Mouse (Mus musculus): ENCODE data around the gene Swap70. TPM values are rescaled to one million over a fixed set of nuclear protein-coding genes. Genes with fewer than 3 reads are reported as not detected.

Gene Swap70
- polyA plus RNA-seq, 1 experiment from 2014 or later = 10.7 TPM

GRCm38 (mm10) chr7:110277734-110278245 is 56.3 kb downstream of the Swap70 start:
- Histone ChIP-seq H3K36me3 (ENCODE audit: control insufficient read depth, insufficient read depth, low read length) (peaks cover 20% of the 10 kb centered on the region; the same call in 1 of the 2 replicates), H3K4me2 (replicated peaks; ENCODE audit: low read depth) (no peak overlapping the region), H3K4me1 (replicated peaks; ENCODE audit: control insufficient read depth, insufficient read depth) (no peaks in the 10 kb centered on the region), H3K9me3 (ENCODE audit: control insufficient read depth, low read length) (no peaks in the 10 kb centered on the region), H3K9ac (ENCODE audit: low read length) (no peak overlapping the region), H3K27me3 (ENCODE audit: control insufficient read depth, insufficient read depth, low read length) (no peaks in the 10 kb centered on the region), H3K27ac (replicated peaks) (no peak overlapping the region), H3K4me3 (ENCODE audit: low read depth, low read length) (no peak overlapping the region)
- no peak for DNase-seq (ENCODE audit: low spot score)
- 88% methylated on average over 5 of the region's 5 CpGs for WGBS
- no peak for TF ChIP-seq EP300 (optimal IDR thresholded peaks at IDR 0.05)
- no peak for TF ChIP-seq CTCF (IDR thresholded peaks at IDR 0.05; ENCODE audit: low read depth)
- no peak for ATAC-seq (ENCODE audit: low FRiP score, low TSS enrichment)

GRCm38 (mm10) chr7:110279183-110279582 is 57.7 kb downstream of the Swap70 start:
- ATAC-seq (ENCODE audit: low FRiP score, low TSS enrichment) (peak; percentile 96), DNase-seq (ENCODE audit: low spot score) (peak; percentile 88)
- H3K27me3 ChIP-seq (ENCODE audit: control insufficient read depth, insufficient read depth, low read length) = no peaks in the 10 kb centered on the region
- no peak overlapping the region for H3K9ac ChIP-seq (ENCODE audit: low read length)
- no peak overlapping the region for H3K4me2 ChIP-seq (replicated peaks; ENCODE audit: low read depth)
- no peaks in the 10 kb centered on the region for H3K4me1 ChIP-seq (replicated peaks; ENCODE audit: control insufficient read depth, insufficient read depth)
- H3K27ac ChIP-seq (replicated peaks) = peak overlapping the region; percentile 81
- peaks cover 18% of the 10 kb centered on the region; the same call in 1 of the 2 replicates for H3K36me3 ChIP-seq (ENCODE audit: control insufficient read depth, insufficient read depth, low read length)
- no peak overlapping the region for H3K4me3 ChIP-seq (ENCODE audit: low read depth, low read length)
- H3K9me3 ChIP-seq (ENCODE audit: control insufficient read depth, low read length) = no peaks in the 10 kb centered on the region
- TF ChIP-seq CTCF (IDR thresholded peaks at IDR 0.05; ENCODE audit: low read depth) (no peak), EP300 (optimal IDR thresholded peaks at IDR 0.05) (no peak)
- 61% methylated on average over 4 of the region's 4 CpGs for WGBS

DNA sequence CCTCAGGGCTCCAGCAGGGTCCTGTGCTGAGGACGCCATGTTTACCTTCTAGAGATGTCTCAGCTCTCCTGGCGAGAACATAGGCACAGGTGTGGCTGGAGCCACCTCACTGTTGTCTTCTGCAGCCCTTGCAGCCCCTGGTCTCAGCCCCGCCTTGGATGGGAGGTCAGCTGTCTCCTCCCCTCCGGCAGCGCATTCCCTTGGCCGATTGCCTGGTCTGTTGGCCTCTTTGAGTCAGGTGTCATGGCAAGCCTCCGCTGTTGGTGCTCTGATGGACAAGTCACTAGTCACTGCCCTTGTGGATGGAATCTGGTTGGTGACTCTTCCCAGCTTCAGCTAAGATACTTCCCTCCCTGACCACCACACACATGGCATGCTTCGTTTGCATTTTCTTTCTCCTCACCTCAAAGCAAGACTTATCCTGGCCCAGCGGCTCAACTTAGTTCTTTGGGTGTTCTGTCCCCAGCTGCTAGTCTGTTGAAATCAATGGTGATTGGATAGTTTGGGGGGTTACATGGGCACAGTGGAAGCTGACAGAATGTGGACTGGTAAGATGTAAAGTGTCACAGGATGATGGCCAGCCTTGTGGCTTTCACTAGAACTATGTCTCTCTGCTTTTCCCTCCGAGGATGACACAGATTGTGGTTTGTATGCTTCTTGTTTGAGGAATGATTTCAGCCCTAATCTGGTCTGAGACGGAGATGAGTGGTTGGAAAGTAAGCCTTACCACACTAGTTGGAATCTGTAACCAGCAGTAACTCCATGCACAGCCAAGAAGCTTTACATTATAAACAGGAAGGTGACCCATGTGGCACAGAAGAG is 60.1 kb downstream of the Swap70 start:
- Histone ChIP-seq H3K27me3 (ENCODE audit: control insufficient read depth, insufficient read depth, low read length) (no peaks in the 10 kb centered on the region), H3K9ac (ENCODE audit: low read length) (no peak overlapping the region), H3K4me3 (ENCODE audit: low read depth, low read length) (no peak overlapping the region), H3K27ac (replicated peaks) (no peak overlapping the region), H3K4me1 (replicated peaks; ENCODE audit: control insufficient read depth, insufficient read depth) (no peaks in the 10 kb centered on the region), H3K9me3 (ENCODE audit: control insufficient read depth, low read length) (no peaks in the 10 kb centered on the region), H3K4me2 (replicated peaks; ENCODE audit: low read depth) (no peak overlapping the region), H3K36me3 (ENCODE audit: control insufficient read depth, insufficient read depth, low read length) (peaks cover 14% of the 10 kb centered on the region; the same call in 1 of the 2 replicates)
- TF ChIP-seq CTCF (IDR thresholded peaks at IDR 0.05; ENCODE audit: low read depth) (no peak), EP300 (optimal IDR thresholded peaks at IDR 0.05) (no peak)
- DNase-seq (ENCODE audit: low spot score) = no peak
- WGBS = 86% methylated on average over 11 of the region's 11 CpGs
- no peak for ATAC-seq (ENCODE audit: low FRiP score, low TSS enrichment)

DNA sequence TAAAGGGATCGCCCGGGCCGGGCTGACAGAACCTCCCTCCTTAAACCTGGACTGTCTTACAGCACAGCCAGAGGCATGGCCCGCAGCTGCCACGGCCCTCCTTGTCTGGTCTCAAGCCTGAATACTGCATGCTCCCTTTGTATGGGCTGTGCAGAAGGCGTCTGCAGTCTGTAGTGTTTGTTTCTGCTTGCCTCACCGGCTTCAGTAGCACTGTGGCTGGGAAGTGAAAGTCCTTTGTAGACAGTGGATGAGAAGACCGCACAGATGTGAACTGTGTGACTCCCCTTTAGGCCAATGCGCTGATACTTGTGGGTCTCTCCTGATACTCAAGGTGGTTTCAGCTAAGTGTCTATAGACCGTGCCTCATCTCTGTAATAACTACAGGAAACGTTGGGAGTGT is 61.3 kb downstream of the Swap70 start:
- no peak for DNase-seq (ENCODE audit: low spot score)
- Histone ChIP-seq H3K4me3 (ENCODE audit: low read depth, low read length) (no peak overlapping the region), H3K9me3 (ENCODE audit: control insufficient read depth, low read length) (no peaks in the 10 kb centered on the region), H3K9ac (ENCODE audit: low read length) (no peak overlapping the region), H3K4me1 (replicated peaks; ENCODE audit: control insufficient read depth, insufficient read depth) (0 out of 2 replicates have a peak, but pooled peaks cover 2% of the 10 kb centered on the region), H3K36me3 (ENCODE audit: control insufficient read depth, insufficient read depth, low read length) (peaks cover 12% of the 10 kb centered on the region; the same call in 1 of the 2 replicates), H3K27ac (replicated peaks) (no peak overlapping the region), H3K4me2 (replicated peaks; ENCODE audit: low read depth) (no peak overlapping the region), H3K27me3 (ENCODE audit: control insufficient read depth, insufficient read depth, low read length) (no peaks in the 10 kb centered on the region)
- ATAC-seq (ENCODE audit: low FRiP score, low TSS enrichment) = no peak
- TF ChIP-seq CTCF (IDR thresholded peaks at IDR 0.05; ENCODE audit: low read depth) (no peak), EP300 (optimal IDR thresholded peaks at IDR 0.05) (no peak)
- 77% methylated on average over 11 of the region's 11 CpGs for WGBS

DNA sequence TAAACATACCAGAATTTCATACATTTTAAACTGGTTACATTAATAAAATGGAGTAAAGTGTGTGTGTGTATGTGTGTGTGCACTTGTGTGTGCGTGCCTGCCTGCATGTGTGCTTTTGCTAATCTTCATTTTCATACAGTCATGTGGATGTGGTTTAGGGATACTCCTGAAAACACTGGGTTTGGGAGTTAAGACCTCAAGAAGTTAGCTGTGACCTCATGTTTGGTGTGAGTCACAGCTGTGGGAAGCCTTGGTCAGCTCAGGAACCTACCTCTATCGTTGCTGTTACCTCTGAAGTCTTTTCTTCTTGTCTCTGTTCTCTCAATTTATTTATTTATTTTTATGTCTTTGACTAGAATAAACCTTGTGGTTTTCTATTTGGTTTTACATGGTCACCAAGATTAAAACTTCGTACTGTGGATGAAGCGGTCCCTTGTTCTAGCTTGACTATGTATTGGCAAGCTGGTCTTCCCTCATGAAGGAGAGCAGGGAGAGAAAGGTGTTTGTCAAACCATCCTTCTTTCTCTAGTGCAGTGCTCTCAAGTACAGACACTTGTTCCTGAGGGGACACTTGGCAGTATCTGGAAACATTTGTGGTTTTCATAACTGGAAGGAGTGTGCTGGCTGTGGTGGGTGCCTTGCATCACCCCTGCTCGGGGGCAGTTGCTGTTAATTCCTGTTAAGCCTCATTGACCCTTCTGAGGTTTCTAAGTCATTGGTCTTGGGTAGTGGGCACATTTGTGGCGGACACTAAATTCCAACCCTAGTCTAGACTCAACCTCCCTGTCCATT is 62.2 kb downstream of the Swap70 start:
- DNase-seq (ENCODE audit: low spot score) (no peak), ATAC-seq (ENCODE audit: low FRiP score, low TSS enrichment) (no peak)
- H3K4me2 ChIP-seq (replicated peaks; ENCODE audit: low read depth) = no peak overlapping the region
- no peaks in the 10 kb centered on the region for H3K27me3 ChIP-seq (ENCODE audit: control insufficient read depth, insufficient read depth, low read length)
- no peak overlapping the region for H3K9ac ChIP-seq (ENCODE audit: low read length)
- no peak overlapping the region for H3K27ac ChIP-seq (replicated peaks)
- 85% methylated on average over 6 of the region's 6 CpGs for WGBS
- H3K9me3 ChIP-seq (ENCODE audit: control insufficient read depth, low read length) = no peaks in the 10 kb centered on the region
- TF ChIP-seq CTCF (IDR thresholded peaks at IDR 0.05; ENCODE audit: low read depth) (no peak), EP300 (optimal IDR thresholded peaks at IDR 0.05) (no peak)
- H3K4me1 ChIP-seq (replicated peaks; ENCODE audit: control insufficient read depth, insufficient read depth) = peaks cover 2% of the 10 kb centered on the region; the same call in 1 of the 2 replicates
- H3K4me3 ChIP-seq (ENCODE audit: low read depth, low read length) = no peak overlapping the region
- peaks cover 12% of the 10 kb centered on the region; the same call in 1 of the 2 replicates for H3K36me3 ChIP-seq (ENCODE audit: control insufficient read depth, insufficient read depth, low read length)

Data from stomach, postnatal 0 days (tissue).